Mouse (Mus musculus): ENCODE measurements around the gene Rab11fip4. TPM values are rescaled to one million over a fixed set of nuclear protein-coding genes. Genes with fewer than 3 reads are reported as not detected.
"Not testable (repeated sequence)": the region's sequence is repeated elsewhere in the genome, so short reads cannot be mapped to it uniquely, and the experiment has no call there.

Rab11fip4 gene
- polyA plus RNA-seq, 1 experiment from 2014 or later: 0.73 TPM

- Histone ChIP-seq H3K9ac (ENCODE audit: low read depth, low read length) (no peak overlapping the region), H3K4me2 (no peak overlapping the region), H3K9me3 (replicated peaks; ENCODE audit: control insufficient read depth, low read length) (no peaks in the 10 kb centered on the region), H3K4me1 (ENCODE audit: control insufficient read depth, insufficient read depth, low read length) (peaks cover 4% of the 10 kb centered on the region; the same call in 1 of the 2 replicates), H3K27ac (ENCODE audit: low read depth, low read length) (no peak overlapping the region), H3K36me3 (ENCODE audit: control insufficient read depth, insufficient read depth, low read length) (no peaks in the 10 kb centered on the region), H3K4me3 (ENCODE audit: low read depth, low read length) (no peak overlapping the region), H3K27me3 (ENCODE audit: control insufficient read depth, insufficient read depth, low read length) (no peaks in the 10 kb centered on the region)
- 84% methylated on average over 9 of the region's 9 CpGs for WGBS (ENCODE audit: insufficient replicate concordance)
- ATAC-seq (replicated peaks; ENCODE audit: insufficient number of reproducible peaks, low FRiP score, low TSS enrichment): no peak
Observed at GRCm38 (mm10) chr11:79691513-79691912, 100.5 kb downstream of the Rab11fip4 start.

- H3K4me1 ChIP-seq (ENCODE audit: control insufficient read depth, insufficient read depth, low read length): peaks cover 3% of the 10 kb centered on the region; the same call in 1 of the 2 replicates
- H3K9ac ChIP-seq (ENCODE audit: low read depth, low read length): no peak overlapping the region
- 60% methylated on average over 19 of the region's 19 CpGs for WGBS (ENCODE audit: insufficient replicate concordance)
- no peak overlapping the region for H3K4me3 ChIP-seq (ENCODE audit: low read depth, low read length)
- ATAC-seq (replicated peaks; ENCODE audit: insufficient number of reproducible peaks, low FRiP score, low TSS enrichment): no peak
- no peak overlapping the region for H3K27ac ChIP-seq (ENCODE audit: low read depth, low read length)
- H3K27me3 ChIP-seq (ENCODE audit: control insufficient read depth, insufficient read depth, low read length): no peaks in the 10 kb centered on the region
- H3K36me3 ChIP-seq (ENCODE audit: control insufficient read depth, insufficient read depth, low read length): peaks cover 4% of the 10 kb centered on the region; the same call in 1 of the 2 replicates
- no peaks in the 10 kb centered on the region for H3K9me3 ChIP-seq (replicated peaks; ENCODE audit: control insufficient read depth, low read length)
- no peak overlapping the region for H3K4me2 ChIP-seq
Observed at GRCm38 (mm10) chr11:79696390-79697307, 105.6 kb downstream of the Rab11fip4 start.

- ATAC-seq (replicated peaks; ENCODE audit: insufficient number of reproducible peaks, low FRiP score, low TSS enrichment): no peak
- Histone ChIP-seq H3K4me3 (ENCODE audit: low read depth, low read length) (no peak overlapping the region), H3K9me3 (replicated peaks; ENCODE audit: control insufficient read depth, low read length) (no peaks in the 10 kb centered on the region), H3K4me2 (no peak overlapping the region), H3K9ac (ENCODE audit: low read depth, low read length) (no peak overlapping the region), H3K27ac (ENCODE audit: low read depth, low read length) (no peak overlapping the region), H3K36me3 (ENCODE audit: control insufficient read depth, insufficient read depth, low read length) (peaks cover 4% of the 10 kb centered on the region; the same call in 1 of the 2 replicates), H3K27me3 (ENCODE audit: control insufficient read depth, insufficient read depth, low read length) (no peaks in the 10 kb centered on the region), H3K4me1 (ENCODE audit: control insufficient read depth, insufficient read depth, low read length) (peaks cover 11% of the 10 kb centered on the region)
- WGBS (ENCODE audit: insufficient replicate concordance): 78% methylated on average over 5 of the region's 5 CpGs
Observed at GRCm38 (mm10) chr11:79698071-79698470, 107.1 kb downstream of the Rab11fip4 start.

GRCm38 (mm10) chr11:79698542-79698941, 107.5 kb downstream of the Rab11fip4 start:
- not testable (repeated sequence) for H3K9me3 ChIP-seq (replicated peaks; ENCODE audit: control insufficient read depth, low read length); H3K4me1 ChIP-seq (ENCODE audit: control insufficient read depth, insufficient read depth, low read length); H3K9ac ChIP-seq (ENCODE audit: low read depth, low read length); H3K27me3 ChIP-seq (ENCODE audit: control insufficient read depth, insufficient read depth, low read length); H3K36me3 ChIP-seq (ENCODE audit: control insufficient read depth, insufficient read depth, low read length); H3K27ac ChIP-seq (ENCODE audit: low read depth, low read length); ATAC-seq (replicated peaks; ENCODE audit: insufficient number of reproducible peaks, low FRiP score, low TSS enrichment); H3K4me3 ChIP-seq (ENCODE audit: low read depth, low read length); H3K4me2 ChIP-seq
- WGBS (ENCODE audit: insufficient replicate concordance): 91% methylated on average over 3 of the region's 4 CpGs

GRCm38 (mm10) chr11:79701466-79701865, 110.5 kb downstream of the Rab11fip4 start:
- peaks cover 16% of the 10 kb centered on the region for H3K4me1 ChIP-seq (ENCODE audit: control insufficient read depth, insufficient read depth, low read length)
- 76% methylated on average over 7 of the region's 7 CpGs for WGBS (ENCODE audit: insufficient replicate concordance)
- no peak overlapping the region for H3K9ac ChIP-seq (ENCODE audit: low read depth, low read length)
- peaks cover 4% of the 10 kb centered on the region; the same call in 1 of the 2 replicates for H3K36me3 ChIP-seq (ENCODE audit: control insufficient read depth, insufficient read depth, low read length)
- ATAC-seq (replicated peaks; ENCODE audit: insufficient number of reproducible peaks, low FRiP score, low TSS enrichment): no peak
- H3K9me3 ChIP-seq (replicated peaks; ENCODE audit: control insufficient read depth, low read length): no peaks in the 10 kb centered on the region
- H3K4me2 ChIP-seq: no peak overlapping the region
- no peak overlapping the region for H3K27ac ChIP-seq (ENCODE audit: low read depth, low read length)
- H3K4me3 ChIP-seq (ENCODE audit: low read depth, low read length): no peak overlapping the region
- no peaks in the 10 kb centered on the region for H3K27me3 ChIP-seq (ENCODE audit: control insufficient read depth, insufficient read depth, low read length)

GRCm38 (mm10) chr11:79702092-79702491, 111.1 kb downstream of the Rab11fip4 start:
- no peak overlapping the region for H3K4me3 ChIP-seq (ENCODE audit: low read depth, low read length)
- no peak overlapping the region for H3K9ac ChIP-seq (ENCODE audit: low read depth, low read length)
- peaks cover 16% of the 10 kb centered on the region for H3K4me1 ChIP-seq (ENCODE audit: control insufficient read depth, insufficient read depth, low read length)
- no peaks in the 10 kb centered on the region for H3K9me3 ChIP-seq (replicated peaks; ENCODE audit: control insufficient read depth, low read length)
- H3K36me3 ChIP-seq (ENCODE audit: control insufficient read depth, insufficient read depth, low read length): peaks cover 4% of the 10 kb centered on the region; the same call in 1 of the 2 replicates
- no peak overlapping the region; the same call in 1 of the 2 replicates for H3K4me2 ChIP-seq
- H3K27me3 ChIP-seq (ENCODE audit: control insufficient read depth, insufficient read depth, low read length): no peaks in the 10 kb centered on the region
- no peak overlapping the region for H3K27ac ChIP-seq (ENCODE audit: low read depth, low read length)
- no peak for ATAC-seq (replicated peaks; ENCODE audit: insufficient number of reproducible peaks, low FRiP score, low TSS enrichment)
- WGBS (ENCODE audit: insufficient replicate concordance): 77% methylated on average over 6 of the region's 6 CpGs

- peak overlapping the region; percentile 80 for H3K4me2 ChIP-seq
- H3K27ac ChIP-seq (ENCODE audit: low read depth, low read length): peak overlapping the region; percentile 95
- H3K4me3 ChIP-seq (ENCODE audit: low read depth, low read length): peak overlapping the region; percentile 77
- peak overlapping the region; percentile 87 for H3K9ac ChIP-seq (ENCODE audit: low read depth, low read length)
- H3K4me1 ChIP-seq (ENCODE audit: control insufficient read depth, insufficient read depth, low read length): peaks cover 16% of the 10 kb centered on the region
- WGBS (ENCODE audit: insufficient replicate concordance): 3% methylated on average over 5 of the region's 5 CpGs
- no peaks in the 10 kb centered on the region for H3K9me3 ChIP-seq (replicated peaks; ENCODE audit: control insufficient read depth, low read length)
- H3K27me3 ChIP-seq (ENCODE audit: control insufficient read depth, insufficient read depth, low read length): no peaks in the 10 kb centered on the region
- H3K36me3 ChIP-seq (ENCODE audit: control insufficient read depth, insufficient read depth, low read length): peaks cover 4% of the 10 kb centered on the region; the same call in 1 of the 2 replicates
- ATAC-seq (replicated peaks; ENCODE audit: insufficient number of reproducible peaks, low FRiP score, low TSS enrichment): no peak
Observed at GRCm38 (mm10) chr11:79703452-79703851, 112.4 kb downstream of the Rab11fip4 start.

GRCm38 (mm10) chr11:79703885-79704291, 112.9 kb downstream of the Rab11fip4 start:
- Histone ChIP-seq H3K9ac (ENCODE audit: low read depth, low read length) (peak overlapping the region; percentile 87), H3K27ac (ENCODE audit: low read depth, low read length) (peak overlapping the region; percentile 95), H3K27me3 (ENCODE audit: control insufficient read depth, insufficient read depth, low read length) (0 out of 2 replicates have a peak, but pooled peaks cover 2% of the 10 kb centered on the region), H3K9me3 (replicated peaks; ENCODE audit: control insufficient read depth, low read length) (no peaks in the 10 kb centered on the region), H3K4me3 (ENCODE audit: low read depth, low read length) (peak overlapping the region; percentile 77), H3K4me1 (ENCODE audit: control insufficient read depth, insufficient read depth, low read length) (peaks cover 16% of the 10 kb centered on the region), H3K4me2 (peak overlapping the region; percentile 80), H3K36me3 (ENCODE audit: control insufficient read depth, insufficient read depth, low read length) (peaks cover 4% of the 10 kb centered on the region; the same call in 1 of the 2 replicates)
- ATAC-seq (replicated peaks; ENCODE audit: insufficient number of reproducible peaks, low FRiP score, low TSS enrichment): peak; percentile 23; the same call in 1 of the 2 replicates
- WGBS (ENCODE audit: insufficient replicate concordance): under 1% methylated on average over 27 of the region's 27 CpGs
